Mouse (Mus musculus) MEL (cell line): ENCODE measurements around the gene Tuba1b.

Source experiments
- EP300 ChIP-seq, 2 experiments: IDR thresholded peaks; 2 replicates each; pipeline ENCODE4 v1.6.1; 2011; ENCODE audit warnings: improper control_type of control experiment in 2 of 2, low read length in 2 of 2, low read depth in 1 of 2, mild to moderate bottlenecking in 1 of 2
- GABPA ChIP-seq: IDR thresholded peaks from 2 replicates; pipeline ENCODE4 v1.6.1; 2012; ENCODE audit warnings: low read depth, mild to moderate bottlenecking, inconsistent platforms, low read length, improper control_type of control experiment, moderate library complexity
- NRF1 ChIP-seq: IDR thresholded peaks from 2 replicates; pipeline ENCODE4 v1.6.1; 2014; ENCODE audit warnings: low read depth, mild to moderate bottlenecking, inconsistent platforms, low read length, improper control_type of control experiment, moderate library complexity; ENCODE audit not compliant: poor library complexity, insufficient read depth, severe bottlenecking
- POLR2A ChIP-seq, 2 experiments: IDR thresholded peaks; 2 replicates each; pipeline ENCODE4 v1.6.1; 2011 to 2012; ENCODE audit warnings: low read length in 2 of 2, mild to moderate bottlenecking in 2 of 2, control low read depth in 1 of 2, improper control_type of control experiment in 1 of 2, low read depth in 1 of 2, moderate library complexity in 1 of 2; ENCODE audit not compliant: control insufficient read depth in 1 of 2, insufficient read depth in 1 of 2, poor library complexity in 1 of 2
- POLR2AphosphoS2 ChIP-seq: IDR thresholded peaks from 2 replicates; pipeline ENCODE4 v1.6.1; 2011; ENCODE audit warnings: low read length, improper control_type of control experiment
- RAD21 ChIP-seq: IDR thresholded peaks from 2 replicates; pipeline ENCODE4 v1.6.1; 2011; ENCODE audit warnings: mild to moderate bottlenecking, low read depth, low read length, improper control_type of control experiment
- SMC3 ChIP-seq: IDR thresholded peaks from 2 replicates; pipeline ENCODE4 v1.6.1; 2011; ENCODE audit warnings: low read depth, low read length, improper control_type of control experiment
- TCF12 ChIP-seq: IDR thresholded peaks from 2 replicates; pipeline ENCODE4 v1.6.1; 2014; ENCODE audit warnings: low read depth, mild to moderate bottlenecking, inconsistent platforms, low read length, improper control_type of control experiment, moderate library complexity

DNA sequence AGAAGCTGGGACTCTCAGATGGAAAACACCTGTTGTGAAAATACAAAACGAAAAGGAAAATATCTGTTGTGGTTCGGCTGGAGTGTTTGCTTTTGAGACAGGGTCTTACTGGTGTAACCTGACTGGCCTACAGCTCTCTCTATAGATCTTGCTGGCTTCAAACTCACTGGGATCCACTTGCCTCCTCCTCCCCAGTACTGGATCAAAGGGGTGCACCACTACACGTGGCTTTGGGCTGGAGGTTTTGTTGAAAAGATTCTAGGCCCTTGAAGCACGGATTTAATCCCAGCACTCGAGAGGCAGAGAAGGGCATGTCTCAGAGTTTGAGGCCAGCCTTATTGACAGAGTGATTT lies 52.7 kb downstream of the Tuba1b start:
- no peak for TF ChIP-seq POLR2A (IDR thresholded peaks at IDR 0.05; ENCODE audit: control insufficient read depth in 1 of 2, insufficient read depth in 1 of 2, low read depth in 1 of 2, low read length in 2 of 2, poor library complexity in 1 of 2)
- TF ChIP-seq NRF1 = no peak
- TF ChIP-seq EP300 (IDR thresholded peaks at IDR 0.05; ENCODE audit: low read depth in 1 of 2, low read length in 2 of 2) = no peak
- TF ChIP-seq TCF12 = no peak
- TF ChIP-seq POLR2AphosphoS2 = no peak
- no peak for TF ChIP-seq SMC3
- no peak for TF ChIP-seq RAD21
- TF ChIP-seq GABPA = no peak
